Mouse (Mus musculus): ENCODE data around the gene Tnfrsf21.

DNA sequence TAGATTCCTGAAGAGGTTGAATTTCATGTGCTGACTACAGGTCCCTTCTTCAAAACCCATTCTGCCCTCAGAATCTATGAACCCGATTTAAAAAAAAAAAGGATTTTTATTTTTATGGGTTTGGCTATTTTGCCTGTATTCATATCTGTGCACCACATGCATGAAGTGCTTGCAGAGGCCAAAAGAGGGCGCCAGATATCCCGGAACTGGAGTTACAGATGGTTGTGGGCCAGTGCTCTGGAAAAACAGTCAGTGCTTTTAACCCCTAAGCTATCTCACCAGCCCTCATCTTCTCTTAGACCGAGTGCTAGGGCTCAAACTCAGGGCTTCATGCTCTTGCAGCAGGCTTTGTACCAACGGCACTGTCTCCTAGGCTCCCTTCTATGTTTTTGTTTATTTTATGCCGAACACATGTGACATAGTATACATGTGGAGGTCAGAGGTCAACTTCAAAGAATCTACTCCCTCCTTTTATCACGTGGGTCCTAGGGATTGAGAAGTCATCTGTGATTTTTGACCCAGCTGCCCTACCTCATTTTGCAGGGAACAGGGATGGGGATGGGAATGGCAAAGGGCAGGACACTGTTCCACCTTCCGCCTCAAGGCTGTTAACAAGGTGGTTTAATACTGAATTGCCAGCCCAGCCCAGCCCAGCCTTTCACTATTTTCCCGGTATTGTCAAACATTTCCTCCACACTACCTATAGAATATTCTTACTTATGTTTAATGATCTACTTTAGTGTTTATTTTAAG lies 30.3 kb upstream of the Tnfrsf21 start:
- no peak for TF ChIP-seq FLI1 (IDR thresholded peaks at IDR 0.05; ENCODE audit: low read length)
- TF ChIP-seq GATA1 (IDR thresholded peaks at IDR 0.05; ENCODE audit: borderline replicate concordance, low read length): no peak
